Mouse (Mus musculus): Measurements from ENCODE around the gene Denr. TPM values are rescaled to one million over a fixed set of nuclear protein-coding genes. Genes with fewer than 3 reads are reported as not detected.

The Denr gene
- 3.0 and 91.3 TPM in 2 replicates for polyA plus RNA-seq (2012; ENCODE audit: insufficient read depth, low replicate concordance)

DNA sequence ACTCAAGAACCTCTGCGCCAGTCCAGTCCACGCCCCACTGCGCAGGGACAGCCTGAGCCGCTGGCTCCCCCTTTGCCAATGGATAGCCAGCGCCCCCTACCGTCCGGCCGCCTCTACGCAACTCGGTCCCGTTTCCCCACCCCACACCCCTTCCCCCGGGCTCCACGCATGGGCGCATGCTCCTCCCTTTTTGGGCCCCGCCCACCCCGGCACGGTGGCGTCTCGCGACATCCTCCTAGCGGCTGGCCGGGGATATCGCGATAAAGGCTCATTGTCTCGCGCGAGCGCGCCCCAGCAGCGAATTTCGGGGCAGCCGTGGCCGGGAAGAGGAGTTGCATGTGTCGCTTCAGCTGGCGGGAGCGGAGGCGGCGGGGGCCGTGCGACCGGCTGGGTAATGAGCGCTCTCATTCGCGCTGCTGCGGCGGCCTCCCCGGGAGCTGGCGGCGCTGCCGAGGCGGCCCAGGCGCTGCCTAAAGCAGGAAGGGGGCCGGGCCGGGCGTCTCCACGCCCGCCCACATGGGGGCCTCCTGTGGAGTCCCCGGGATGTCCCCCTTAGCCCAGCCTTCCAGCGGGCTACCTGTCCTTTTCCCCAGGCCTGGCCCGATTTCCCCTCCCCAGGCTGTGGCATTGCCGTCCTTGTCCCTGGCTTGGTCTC lies at the start of gene Denr:
Denr (plus strand) TSS at position 200 of the 655 bp plus-strand sequence.
- TF ChIP-seq FLI1 (IDR thresholded peaks at IDR 0.05; ENCODE audit: low read length) (no peak), GATA1 (IDR thresholded peaks at IDR 0.05; ENCODE audit: borderline replicate concordance, low read length) (no peak)

DNA sequence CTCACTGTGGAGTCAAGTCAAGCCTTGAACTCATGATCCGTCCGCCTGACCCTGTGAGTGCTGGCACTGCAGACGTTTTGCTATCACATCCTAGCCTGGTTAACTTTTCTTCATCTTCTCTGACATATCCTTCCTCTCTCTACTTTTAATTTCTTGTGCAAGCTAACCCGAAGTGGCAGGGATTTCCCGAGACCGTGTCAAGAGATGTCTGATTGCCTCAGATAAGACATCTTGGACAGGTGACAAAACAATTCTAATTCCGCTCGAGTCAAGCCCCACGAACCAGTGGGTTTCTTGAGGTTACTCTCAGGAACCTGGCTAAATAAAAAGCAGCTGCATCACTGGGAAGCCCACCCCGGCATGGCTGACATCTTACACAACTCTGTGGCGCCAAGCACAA lies 48.2 kb upstream of the Denr start:
- H3K4me1 ChIP-seq, result peaks cover 8% of the 10 kb centered on the region; the same call in 1 of the 2 replicates
- peaks cover 10% of the 10 kb centered on the region; the same call in 1 of the 2 replicates for H3K9me3 ChIP-seq
- H3K36me3 ChIP-seq (replicated peaks; ENCODE audit: low read length), result no peaks in the 10 kb centered on the region
- no peak for TF ChIP-seq GATA1 (IDR thresholded peaks at IDR 0.05; ENCODE audit: borderline replicate concordance, low read length)
- no peak for TF ChIP-seq FLI1 (IDR thresholded peaks at IDR 0.05; ENCODE audit: low read length)
- peaks cover 12% of the 10 kb centered on the region for H3K27me3 ChIP-seq (replicated peaks)
- no peak overlapping the region for H3K4me3 ChIP-seq (replicated peaks)

More for the DNA sequence above, at the start of gene Denr:
- H3K27me3 ChIP-seq (replicated peaks), result peaks cover 2% of the 10 kb centered on the region
- peaks cover 50% of the 10 kb centered on the region for H3K4me1 ChIP-seq
- H3K9me3 ChIP-seq, result no peaks in the 10 kb centered on the region
- peaks cover 36% of the 10 kb centered on the region for H3K36me3 ChIP-seq (replicated peaks; ENCODE audit: low read length)
- H3K4me3 ChIP-seq (replicated peaks), result peak within 1 kb of the TSS; percentile 97

- TF ChIP-seq FLI1 (IDR thresholded peaks at IDR 0.05; ENCODE audit: low read length) (no peak), GATA1 (IDR thresholded peaks at IDR 0.05; ENCODE audit: borderline replicate concordance, low read length) (no peak)
- H3K4me3 ChIP-seq (replicated peaks), result peak overlapping the region; percentile 59
- peaks cover 8% of the 10 kb centered on the region; the same call in 1 of the 2 replicates for H3K4me1 ChIP-seq
- no peaks in the 10 kb centered on the region for H3K36me3 ChIP-seq (replicated peaks; ENCODE audit: low read length)
- no peaks in the 10 kb centered on the region for H3K9me3 ChIP-seq
- peaks cover 18% of the 10 kb centered on the region for H3K27me3 ChIP-seq (replicated peaks)
Observed at GRCm38 (mm10) chr5:123862374-123863350, 44.3 kb upstream of the Denr start.

DNA sequence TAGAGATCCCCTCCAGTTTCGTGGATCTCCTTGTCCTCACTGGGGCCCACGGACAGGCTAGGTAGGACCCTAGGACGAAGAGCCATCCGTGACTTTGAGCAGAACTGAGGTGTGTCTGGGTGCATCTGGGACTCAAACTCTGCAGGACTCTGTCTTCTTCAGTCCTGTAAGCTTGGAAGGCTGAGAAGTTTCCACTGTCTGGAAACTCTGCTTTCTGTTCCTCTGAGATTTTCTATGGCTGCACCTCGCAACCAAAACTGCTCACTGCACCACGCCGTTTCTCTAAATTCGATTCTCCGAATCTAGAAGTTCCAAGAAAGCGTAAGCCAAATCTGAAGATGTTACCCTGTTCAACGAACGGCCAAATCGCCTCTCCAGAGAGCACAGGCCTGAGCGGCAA lies 43.0 kb upstream of the Denr start:
- H3K4me1 ChIP-seq, result peaks cover 3% of the 10 kb centered on the region; the same call in 1 of the 2 replicates
- no peaks in the 10 kb centered on the region for H3K36me3 ChIP-seq (replicated peaks; ENCODE audit: low read length)
- H3K4me3 ChIP-seq (replicated peaks), result peak overlapping the region; percentile 28
- H3K9me3 ChIP-seq, result 0 out of 2 replicates have a peak, but pooled peaks cover 3% of the 10 kb centered on the region
- TF ChIP-seq FLI1 (IDR thresholded peaks at IDR 0.05; ENCODE audit: low read length), result no peak
- TF ChIP-seq GATA1 (IDR thresholded peaks at IDR 0.05; ENCODE audit: borderline replicate concordance, low read length), result no peak
- H3K27me3 ChIP-seq (replicated peaks), result peaks cover 18% of the 10 kb centered on the region

DNA sequence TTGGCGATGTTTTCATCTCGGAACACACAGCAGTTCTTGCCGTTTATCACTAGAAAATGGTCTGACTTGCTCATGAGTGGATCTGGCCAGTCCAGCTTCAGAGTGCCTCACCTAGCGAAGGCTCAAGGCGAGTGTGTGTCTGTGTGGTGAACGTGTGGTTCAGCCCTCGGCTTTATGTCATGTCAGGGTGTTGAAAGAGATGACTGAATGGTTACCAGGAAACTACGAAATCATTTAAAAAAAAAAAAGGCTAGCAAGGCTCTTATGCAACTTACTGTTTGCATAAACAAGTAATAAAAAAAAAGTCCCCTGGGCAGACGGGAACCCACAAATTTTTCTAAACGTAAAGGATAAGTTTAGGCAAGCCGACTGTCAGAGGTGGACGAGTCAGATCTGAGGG lies 41.6 kb upstream of the Denr start, which contains the start of gene Hcar2:
Hcar2 (minus strand) TSS at position 135 of the 400 bp plus-strand sequence.
- TF ChIP-seq FLI1 (IDR thresholded peaks at IDR 0.05; ENCODE audit: low read length) (no peak), GATA1 (IDR thresholded peaks at IDR 0.05; ENCODE audit: borderline replicate concordance, low read length) (no peak)
- peaks cover 17% of the 10 kb centered on the region for H3K27me3 ChIP-seq (replicated peaks)
- H3K4me1 ChIP-seq, result peaks cover 8% of the 10 kb centered on the region; the same call in 1 of the 2 replicates
- 0 out of 2 replicates have a peak, but pooled peaks cover 3% of the 10 kb centered on the region for H3K9me3 ChIP-seq
- H3K4me3 ChIP-seq (replicated peaks), result peak within 1 kb of the TSS; percentile 62
- no peaks in the 10 kb centered on the region for H3K36me3 ChIP-seq (replicated peaks; ENCODE audit: low read length)

DNA sequence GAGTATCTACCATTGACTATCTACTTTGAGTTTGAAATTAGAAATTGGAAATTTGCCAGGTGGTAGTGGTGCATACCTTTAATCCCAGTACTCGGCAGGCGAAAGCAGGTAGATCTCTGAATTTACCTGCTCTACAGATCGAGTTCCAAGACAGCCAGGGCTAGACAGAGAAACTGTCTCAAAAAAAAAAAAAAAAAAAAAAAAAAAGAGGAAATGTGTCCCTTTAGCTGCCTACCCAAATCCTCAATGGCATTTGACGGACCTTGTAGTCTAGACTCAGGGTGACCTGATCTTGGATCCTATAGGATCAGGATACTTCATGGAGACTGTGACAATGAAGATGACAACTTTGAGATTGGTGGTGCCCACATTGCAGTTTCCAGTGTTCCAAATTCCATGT lies 40.5 kb upstream of the Denr start:
- TF ChIP-seq GATA1 (IDR thresholded peaks at IDR 0.05; ENCODE audit: borderline replicate concordance, low read length) (no peak), FLI1 (IDR thresholded peaks at IDR 0.05; ENCODE audit: low read length) (no peak)
- Histone ChIP-seq H3K4me3 (replicated peaks) (no peak overlapping the region), H3K36me3 (replicated peaks; ENCODE audit: low read length) (no peaks in the 10 kb centered on the region), H3K27me3 (replicated peaks) (peaks cover 17% of the 10 kb centered on the region), H3K4me1 (peaks cover 8% of the 10 kb centered on the region; the same call in 1 of the 2 replicates), H3K9me3 (peaks cover 8% of the 10 kb centered on the region)

DNA sequence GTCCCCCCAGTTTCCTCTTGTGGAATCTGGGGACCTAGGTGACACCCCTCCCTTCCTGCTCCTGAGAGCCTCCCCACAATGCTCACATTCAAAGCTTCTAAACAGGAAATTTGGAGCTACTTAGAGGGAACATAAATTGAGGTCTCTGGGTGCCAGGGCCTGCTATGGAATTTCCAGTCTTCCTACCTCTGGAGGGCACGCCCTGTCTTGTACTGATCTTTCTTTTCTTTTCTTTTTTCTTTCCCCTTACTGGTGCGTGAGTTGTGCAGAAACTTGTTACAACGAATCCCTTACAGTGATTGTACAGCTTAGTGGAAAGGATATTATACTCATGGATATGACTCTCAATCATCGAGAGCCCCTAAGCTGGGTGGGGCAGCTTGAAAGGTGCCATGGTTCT lies 37.4 kb upstream of the Denr start:
- no peak overlapping the region for H3K4me3 ChIP-seq (replicated peaks)
- no peaks in the 10 kb centered on the region for H3K36me3 ChIP-seq (replicated peaks; ENCODE audit: low read length)
- H3K9me3 ChIP-seq, result peaks cover 12% of the 10 kb centered on the region
- TF ChIP-seq FLI1 (IDR thresholded peaks at IDR 0.05; ENCODE audit: low read length), result no peak
- TF ChIP-seq GATA1 (IDR thresholded peaks at IDR 0.05; ENCODE audit: borderline replicate concordance, low read length), result no peak
- H3K4me1 ChIP-seq, result peaks cover 4% of the 10 kb centered on the region; the same call in 1 of the 2 replicates
- peaks cover 7% of the 10 kb centered on the region for H3K27me3 ChIP-seq (replicated peaks)

DNA sequence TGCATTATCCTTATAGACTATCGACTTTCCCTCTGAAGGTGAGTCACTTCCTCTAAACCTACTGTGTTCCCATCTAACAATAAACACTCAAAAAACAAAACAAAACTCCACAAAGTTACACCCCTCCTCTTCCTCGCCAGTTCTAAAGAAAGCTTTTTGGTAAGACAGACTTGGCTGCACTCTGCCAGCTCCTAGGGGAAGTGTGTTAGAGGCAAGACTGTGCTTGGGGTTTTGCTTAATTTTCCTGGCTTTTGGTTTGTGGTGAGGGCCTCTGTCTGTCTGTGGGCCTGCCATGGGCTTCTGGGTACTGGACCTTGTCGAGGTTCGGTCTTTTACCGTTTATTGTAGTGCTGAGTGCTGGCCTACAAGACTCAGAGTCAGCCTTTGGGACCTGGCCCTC lies 32.8 kb upstream of the Denr start:
- H3K4me3 ChIP-seq (replicated peaks), result no peak overlapping the region
- no peaks in the 10 kb centered on the region for H3K36me3 ChIP-seq (replicated peaks; ENCODE audit: low read length)
- H3K4me1 ChIP-seq, result peaks cover 9% of the 10 kb centered on the region
- TF ChIP-seq GATA1 (IDR thresholded peaks at IDR 0.05; ENCODE audit: borderline replicate concordance, low read length), result no peak
- TF ChIP-seq FLI1 (IDR thresholded peaks at IDR 0.05; ENCODE audit: low read length), result no peak
- peaks cover 9% of the 10 kb centered on the region for H3K9me3 ChIP-seq
- peaks cover 28% of the 10 kb centered on the region for H3K27me3 ChIP-seq (replicated peaks)

DNA sequence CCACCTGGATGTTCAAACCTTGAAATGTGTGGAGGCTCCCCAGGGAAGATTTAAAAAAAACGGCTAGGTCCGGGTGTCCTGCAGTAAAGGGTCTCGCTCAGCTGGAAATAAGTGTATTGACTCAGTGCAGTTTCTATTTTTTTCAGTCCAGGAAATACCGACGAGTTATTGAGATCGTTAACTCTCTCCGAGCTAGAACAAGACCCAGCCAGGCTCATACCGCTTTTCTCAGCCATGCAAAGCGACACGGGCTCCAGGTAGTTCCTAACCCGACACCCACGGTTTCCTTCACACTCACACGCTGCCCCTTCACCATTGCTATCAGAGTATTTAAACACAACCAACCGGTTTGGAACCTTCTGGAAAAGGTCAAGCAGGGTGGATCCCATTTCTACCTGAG lies 28.9 kb upstream of the Denr start:
- H3K4me1 ChIP-seq, result peaks cover 19% of the 10 kb centered on the region
- H3K9me3 ChIP-seq, result no peaks in the 10 kb centered on the region
- no peak overlapping the region for H3K4me3 ChIP-seq (replicated peaks)
- TF ChIP-seq GATA1 (IDR thresholded peaks at IDR 0.05; ENCODE audit: borderline replicate concordance, low read length), result no peak
- TF ChIP-seq FLI1 (IDR thresholded peaks at IDR 0.05; ENCODE audit: low read length), result no peak
- peaks cover 44% of the 10 kb centered on the region for H3K27me3 ChIP-seq (replicated peaks)
- H3K36me3 ChIP-seq (replicated peaks; ENCODE audit: low read length), result no peaks in the 10 kb centered on the region
